Mouse (Mus musculus) ES-E14 (cell line): ENCODE results near the gene Ppp2r3a.

Source experiments
- CHD2 ChIP-seq: IDR thresholded peaks from 2 replicates; pipeline ENCODE4 v1.6.1; 2014; ENCODE audit warnings: mild to moderate bottlenecking, low read depth, low read length, inconsistent platforms
- MAFK ChIP-seq: IDR thresholded peaks from 2 replicates; pipeline ENCODE4 v1.6.1; 2014; ENCODE audit warnings: mild to moderate bottlenecking, low read depth, low read length, inconsistent platforms; ENCODE audit not compliant: insufficient read depth
- ZC3H11A ChIP-seq: IDR thresholded peaks from 2 replicates; pipeline ENCODE4 v1.6.1; 2012; ENCODE audit warnings: low read depth, mild to moderate bottlenecking, inconsistent platforms, low read length, borderline replicate concordance
- ZNF384 ChIP-seq: IDR thresholded peaks from 2 replicates; pipeline ENCODE4 v1.6.1; 2012; ENCODE audit warnings: low read depth, low read length, inconsistent platforms

GRCm38 (mm10) chr9:101289750-101290149 is 38.2 kb upstream of the Ppp2r3a start:
- TF ChIP-seq ZC3H11A (no peak), MAFK (no peak), CHD2 (no peak), ZNF384 (no peak)
